Mouse (Mus musculus) ES-Bruce4 (cell line): ENCODE measurements around the gene Gm17409. TPM values are rescaled to one million over a fixed set of nuclear protein-coding genes. Genes with fewer than 3 reads are reported as not detected.

Source experiments
- H3K27ac ChIP-seq: 2 replicates; pipeline ENCODE4 v1.5.1; 2012; ENCODE audit warnings: low read length, inconsistent platforms; ENCODE audit not compliant: insufficient read depth
- H3K27me3 ChIP-seq: 2 replicates; pipeline ENCODE4 v1.6.1; 2012; ENCODE audit warnings: mild to moderate bottlenecking, low read length, inconsistent platforms; ENCODE audit not compliant: control insufficient read depth, poor library complexity, insufficient read depth, severe bottlenecking
- H3K36me3 ChIP-seq: 2 replicates; pipeline ENCODE4 v1.6.1; 2012; ENCODE audit warnings: inconsistent platforms, mild to moderate bottlenecking, low read length, moderate library complexity; ENCODE audit not compliant: control insufficient read depth, poor library complexity, insufficient read depth, severe bottlenecking
- H3K4me1 ChIP-seq: one replicate; pipeline ENCODE4 v1.8.1; 2011; ENCODE audit warnings: low read length; ENCODE audit not compliant: control insufficient read depth, insufficient read depth
- H3K4me3 ChIP-seq: 2 replicates; pipeline ENCODE4 v1.5.1; 2011; ENCODE audit warnings: low read depth, mild to moderate bottlenecking, low read length
- H3K9ac ChIP-seq: 2 replicates; pipeline ENCODE4 v1.6.1; 2012; ENCODE audit warnings: low read depth, mild to moderate bottlenecking, inconsistent platforms; ENCODE audit not compliant: poor library complexity, severe bottlenecking
- H3K9me3 ChIP-seq: replicated peaks from 2 replicates; pipeline ENCODE4 v1.6.1; 2012; ENCODE audit warnings: mild to moderate bottlenecking, low read length, inconsistent platforms; ENCODE audit not compliant: control insufficient read depth, poor library complexity, insufficient read depth, severe bottlenecking
- CTCF ChIP-seq: IDR thresholded peaks from one replicate; pipeline ENCODE4 v1.8.1; 2011; ENCODE audit warnings: low read depth, low read length
- EP300 ChIP-seq: IDR thresholded peaks from 2 replicates; pipeline ENCODE4 v1.6.1; 2011; ENCODE audit warnings: low read depth, low read length; ENCODE audit not compliant: insufficient read depth
- POLR2A ChIP-seq: IDR thresholded peaks from one replicate; pipeline ENCODE4 v1.8.1; 2011; ENCODE audit warnings: low read length; ENCODE audit not compliant: insufficient read depth
- polyA plus RNA-seq: library from polyadenylated mRNA; stranded (reverse); fragments of >200 nt; gene quantifications from 2 replicates; pipeline ENCODE4 v1.2.4, GENCODE M21; 2011; ENCODE audit warnings: low read depth; ENCODE audit not compliant: missing spikeins, insufficient read depth, insufficient read length

Gene Gm17409
- polyA plus RNA-seq, 1 experiment, result not detected

GRCm38 (mm10) chr2:58479536-58479935, 9.6 kb downstream of the Gm17409 start:
- Histone ChIP-seq H3K36me3 (no peaks in the 10 kb centered on the region), H3K27ac (no peak overlapping the region), H3K9me3 (no peaks in the 10 kb centered on the region), H3K27me3 (no peaks in the 10 kb centered on the region), H3K9ac (no peak overlapping the region), H3K4me3 (no peak overlapping the region), H3K4me1 (no peaks in the 10 kb centered on the region)
- TF ChIP-seq POLR2A (no peak), EP300 (no peak), CTCF (no peak)

- TF ChIP-seq POLR2A (no peak), EP300 (no peak), CTCF (no peak)
- Histone ChIP-seq H3K27me3 (no peaks in the 10 kb centered on the region), H3K9me3 (no peaks in the 10 kb centered on the region), H3K4me1 (no peaks in the 10 kb centered on the region), H3K4me3 (no peak overlapping the region), H3K36me3 (no peaks in the 10 kb centered on the region), H3K9ac (no peak overlapping the region), H3K27ac (no peak overlapping the region)
Observed at GRCm38 (mm10) chr2:58480764-58481163, 10.8 kb downstream of the Gm17409 start.

DNA sequence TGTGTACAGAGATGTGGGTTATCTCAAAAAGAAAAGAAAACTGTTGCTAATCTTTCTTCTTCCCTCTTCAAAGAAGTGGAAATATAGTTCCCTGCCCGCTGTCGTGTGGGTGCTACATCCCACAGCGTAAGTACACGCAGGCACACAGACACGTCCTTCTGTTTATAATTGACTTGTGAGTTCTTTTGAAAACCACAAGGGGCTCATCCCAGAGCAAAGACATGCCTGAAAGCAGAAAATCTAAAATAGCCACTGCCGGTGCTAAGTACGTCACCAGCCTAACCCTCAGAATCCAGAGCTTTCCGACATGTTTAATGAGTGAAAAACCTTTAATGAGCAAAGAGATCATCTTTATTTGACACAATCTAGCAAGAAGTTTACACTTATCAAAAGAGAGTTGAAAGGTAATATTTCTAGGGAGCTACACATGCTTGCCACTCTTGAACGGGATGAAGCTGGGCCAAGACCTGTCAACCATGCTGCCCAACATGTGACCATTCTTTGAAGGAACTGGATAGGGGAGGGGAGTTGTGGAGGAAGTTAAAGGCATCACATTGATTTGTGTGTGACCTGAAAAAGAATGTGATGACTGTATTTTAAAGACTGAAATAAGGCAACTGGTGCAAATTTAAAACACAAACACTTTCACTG, 11.7 kb downstream of the Gm17409 start:
- no peak for TF ChIP-seq EP300
- TF ChIP-seq POLR2A, result no peak
- no peak for TF ChIP-seq CTCF
- no peak overlapping the region for H3K27ac ChIP-seq
- no peaks in the 10 kb centered on the region for H3K36me3 ChIP-seq
- no peak overlapping the region for H3K9ac ChIP-seq
- no peaks in the 10 kb centered on the region for H3K9me3 ChIP-seq
- no peaks in the 10 kb centered on the region for H3K27me3 ChIP-seq
- no peak overlapping the region for H3K4me3 ChIP-seq
- no peaks in the 10 kb centered on the region for H3K4me1 ChIP-seq

- Histone ChIP-seq H3K27me3 (no peaks in the 10 kb centered on the region), H3K36me3 (no peaks in the 10 kb centered on the region), H3K9me3 (no peaks in the 10 kb centered on the region), H3K4me3 (no peak overlapping the region), H3K4me1 (no peaks in the 10 kb centered on the region), H3K9ac (no peak overlapping the region), H3K27ac (no peak overlapping the region)
- TF ChIP-seq CTCF (no peak), EP300 (no peak), POLR2A (no peak)
Observed at GRCm38 (mm10) chr2:58484284-58484965, 14.5 kb downstream of the Gm17409 start.

- no peak overlapping the region for H3K27ac ChIP-seq
- H3K4me3 ChIP-seq, result no peak overlapping the region
- no peaks in the 10 kb centered on the region for H3K36me3 ChIP-seq
- no peaks in the 10 kb centered on the region for H3K4me1 ChIP-seq
- H3K9me3 ChIP-seq, result no peaks in the 10 kb centered on the region
- H3K27me3 ChIP-seq, result no peaks in the 10 kb centered on the region
- no peak for TF ChIP-seq POLR2A
- H3K9ac ChIP-seq, result no peak overlapping the region
Observed at GRCm38 (mm10) chr2:58485152-58485551, 15.2 kb downstream of the Gm17409 start.

DNA sequence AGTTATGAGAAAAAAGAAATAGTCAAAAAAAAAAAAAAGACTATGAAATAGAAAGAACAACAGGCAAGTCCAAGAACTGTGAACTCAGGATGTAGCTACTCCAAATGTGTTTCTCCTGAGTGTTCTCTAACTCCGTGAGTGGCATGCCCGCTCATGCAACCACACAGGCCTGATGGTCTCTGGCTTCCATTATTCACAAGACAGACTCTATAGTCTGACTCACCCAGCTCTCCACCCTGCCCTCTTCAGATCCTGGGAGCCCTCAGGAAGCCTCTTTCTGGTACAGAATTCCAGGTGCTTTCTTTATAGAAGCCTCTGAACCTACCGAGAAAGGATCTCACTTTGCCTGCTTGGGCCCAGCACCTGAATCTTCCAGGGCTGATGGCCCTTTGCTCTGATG, 15.8 kb downstream of the Gm17409 start:
- no peaks in the 10 kb centered on the region for H3K4me1 ChIP-seq
- no peaks in the 10 kb centered on the region for H3K9me3 ChIP-seq
- no peaks in the 10 kb centered on the region for H3K36me3 ChIP-seq
- no peak overlapping the region for H3K27ac ChIP-seq
- TF ChIP-seq CTCF, result no peak
- TF ChIP-seq POLR2A, result no peak
- no peak for TF ChIP-seq EP300
- no peak overlapping the region for H3K9ac ChIP-seq
- no peak overlapping the region for H3K4me3 ChIP-seq
- no peaks in the 10 kb centered on the region for H3K27me3 ChIP-seq
